Mouse (Mus musculus) neural tube, postnatal 0 days (tissue): ENCODE measurements around the gene Gm8439. TPM values are rescaled to one million over a fixed set of nuclear protein-coding genes. Genes with fewer than 3 reads are reported as not detected.

Source experiments
- polyA plus RNA-seq: library from polyadenylated mRNA; unstranded; fragments of >200 nt; fragmentation: Nextera tagmentation; extraction: Ambion mirVana; gene quantifications from 2 replicates; pipeline ENCODE4 v1.2.1, GENCODE M21; 2015

Gene Gm8439
- polyA plus RNA-seq, result not detected in 2 replicates

DNA sequence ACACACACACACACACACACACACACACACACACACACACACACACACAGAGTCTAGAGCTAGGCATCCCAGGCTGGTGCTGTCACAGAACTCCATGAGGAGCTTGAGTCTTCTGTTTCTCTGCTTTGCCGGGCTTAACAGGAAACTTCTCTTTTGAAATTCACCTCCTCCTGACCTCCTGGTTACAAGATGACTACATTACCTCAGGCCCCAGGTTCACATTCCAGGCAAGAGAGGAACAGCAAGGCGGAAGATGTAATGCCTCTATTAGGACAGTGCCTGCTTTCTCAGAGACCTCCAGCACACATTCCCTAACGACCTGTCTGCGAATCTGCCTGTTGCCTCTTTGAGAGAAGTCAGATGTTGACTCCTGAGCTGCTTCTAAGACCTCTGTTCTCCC, at the start of gene Gm8439:
Gene Gm8439 (plus strand): TSS at position 301 of the 400 bp plus-strand sequence.

GRCm38 (mm10) chr4:120569486-120570437, 18.8 kb upstream of the Gm8439 start, which contains the start of gene Ctps:
Gene Ctps (minus strand): TSS chr4:120570276.

Other genes starting within 250 kb of the Gm8439 start
- gene Scmh1, start 183.5 kb upstream of the Gm8439 start, polyA plus RNA-seq, result 56.9 and 58.3 TPM in 2 replicates
- not detected in 2 replicates for gene Slfnl1, start 56.5 kb upstream of the Gm8439 start, polyA plus RNA-seq
- gene Ctps, start 18.5 kb upstream of the Gm8439 start, polyA plus RNA-seq, result 62.4 and 63.5 TPM in 2 replicates
- 6.4 and 9.2 TPM in 2 replicates for gene Cited4, start 77.8 kb downstream of the Gm8439 start, polyA plus RNA-seq
- gene Kcnq4, start 159.9 kb downstream of the Gm8439 start, polyA plus RNA-seq, result 4.1 and 5.0 TPM in 2 replicates
- 66.7 and 74.0 TPM in 2 replicates for gene Nfyc, start 242.8 kb downstream of the Gm8439 start, polyA plus RNA-seq